Mouse (Mus musculus) cerebellum, adult 2 months (tissue): ENCODE measurements around the gene Eif5b. TPM values are rescaled to one million over a fixed set of nuclear protein-coding genes. Genes with fewer than 3 reads are reported as not detected.
"Not testable (repeated sequence)": the region's sequence is repeated elsewhere in the genome, so short reads cannot be mapped to it uniquely, and the experiment has no call there.

Source experiments
- DNase-seq, 2 experiments: peaks; one replicate each; pipeline ENCODE4 v3.0.0; 2021
- H3K27ac ChIP-seq: fragments of 200-500 bp; 2 replicates; pipeline ENCODE4 v1.5.1; 2012; ENCODE audit warnings: low read length, control low read depth, inconsistent platforms; ENCODE audit not compliant: insufficient read depth
- H3K27me3 ChIP-seq: fragments of 200-500 bp; 2 replicates; pipeline ENCODE4 v1.6.1; 2012; ENCODE audit warnings: inconsistent platforms, mild to moderate bottlenecking, low read length, moderate library complexity; ENCODE audit not compliant: control insufficient read depth, insufficient read depth
- H3K4me1 ChIP-seq: fragments of 200-500 bp; 2 replicates; pipeline ENCODE4 v1.6.1; 2011; ENCODE audit warnings: low read length; ENCODE audit not compliant: control insufficient read depth, insufficient read depth
- H3K4me3 ChIP-seq: fragments of 200-500 bp; replicated peaks from 2 replicates; pipeline ENCODE3; 2011; ENCODE audit warnings: mild to moderate bottlenecking, low read depth, low read length, control low read depth; ENCODE audit not compliant: insufficient read depth
- CTCF ChIP-seq: fragments of 200-500 bp; IDR thresholded peaks from 2 replicates; pipeline ENCODE4 v1.5.1; 2011; ENCODE audit warnings: low read depth, mild to moderate bottlenecking, control low read depth, low read length, moderate library complexity, borderline replicate concordance; ENCODE audit not compliant: insufficient read depth
- POLR2A ChIP-seq: fragments of 200-500 bp; IDR thresholded peaks from 2 replicates; pipeline ENCODE4 v1.6.1; 2011; ENCODE audit warnings: low read length, control low read depth, borderline replicate concordance; ENCODE audit not compliant: insufficient read depth
- WGBS: fragments of 180-500 bp; shearing (Covaris S2); methylation state at CpG from one replicate; pipeline ENCODE4 v1.1.7; 2018; 5-methylcytosine and 5-hydroxymethylcytosine counted together
- polyA plus RNA-seq: library from polyadenylated mRNA; depleted of rRNA; stranded (reverse); fragments of >200 nt; gene quantifications from 2 replicates; pipeline ENCODE4 v1.2.3, GENCODE M21; 2012

Eif5b gene
- polyA plus RNA-seq, 1 experiment, result 22.5 TPM

DNA sequence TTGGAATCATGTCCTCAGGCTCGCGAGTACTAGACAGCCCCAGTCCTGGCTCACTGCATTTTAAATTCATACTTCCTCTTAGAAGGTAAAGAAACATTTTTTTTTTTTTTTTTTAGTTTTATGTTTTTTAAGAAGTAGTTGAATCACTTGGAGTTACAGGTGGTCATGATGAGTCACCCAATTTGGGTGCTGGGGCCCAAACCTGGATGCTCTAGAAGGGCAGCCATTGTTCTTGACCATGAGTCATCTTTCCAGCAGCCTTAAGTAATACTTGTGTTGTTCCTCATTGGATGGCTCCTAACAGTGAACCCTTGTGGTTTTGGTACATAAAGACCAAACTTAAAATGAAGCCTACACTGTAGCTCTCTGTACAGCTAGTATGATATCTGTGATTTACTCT lies 41.1 kb downstream of the Eif5b start:
- no peak overlapping the region for H3K4me3 ChIP-seq
- WGBS, result 91% methylated on average over 2 of the region's 2 CpGs
- TF ChIP-seq POLR2A (no peak), CTCF (no peak)
- no peaks in the 10 kb centered on the region for H3K4me1 ChIP-seq
- DNase-seq, result no peak
- H3K27ac ChIP-seq, result no peak overlapping the region
- no peaks in the 10 kb centered on the region for H3K27me3 ChIP-seq

DNA sequence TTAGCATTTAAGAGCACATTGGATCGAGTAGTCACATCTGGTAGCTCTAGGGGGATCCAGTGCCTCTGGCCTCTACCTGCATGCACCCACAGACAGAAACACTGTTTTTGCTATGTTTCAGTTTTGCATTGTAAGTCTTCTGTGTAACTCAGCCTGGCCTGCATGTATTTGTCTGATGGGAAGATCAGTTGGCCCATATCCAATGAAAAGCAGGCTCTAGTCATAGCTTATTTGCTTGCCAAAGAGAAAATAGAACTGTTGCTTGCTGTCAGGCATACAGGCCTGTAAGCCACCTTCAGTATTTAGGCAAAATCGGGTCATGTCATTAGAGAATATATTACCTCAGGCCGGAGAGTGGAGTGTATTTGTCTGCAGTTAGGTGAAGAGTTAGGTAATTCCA lies 50.3 kb downstream of the Eif5b start:
- no peak for TF ChIP-seq POLR2A
- TF ChIP-seq CTCF, result no peak
- Histone ChIP-seq H3K27me3 (no peaks in the 10 kb centered on the region), H3K4me3 (no peak overlapping the region), H3K4me1 (peaks cover 6% of the 10 kb centered on the region; the same call in 1 of the 2 replicates), H3K27ac (peak overlapping the region; percentile 36; the same call in 1 of the 2 replicates)
- WGBS, result 55% methylated on average over 3 of the region's 3 CpGs
- DNase-seq, result peak in 1 of 2 experiments; percentile 62

GRCm38 (mm10) chr1:38049562-38049961 lies 51.8 kb downstream of the Eif5b start:
- Histone ChIP-seq H3K27ac (no peak overlapping the region), H3K4me1 (peaks cover 6% of the 10 kb centered on the region; the same call in 1 of the 2 replicates), H3K27me3 (no peaks in the 10 kb centered on the region), H3K4me3 (no peak overlapping the region)
- TF ChIP-seq POLR2A (no peak), CTCF (no peak)
- WGBS, result 62% methylated on average over 4 of the region's 4 CpGs
- no peak for DNase-seq

DNA sequence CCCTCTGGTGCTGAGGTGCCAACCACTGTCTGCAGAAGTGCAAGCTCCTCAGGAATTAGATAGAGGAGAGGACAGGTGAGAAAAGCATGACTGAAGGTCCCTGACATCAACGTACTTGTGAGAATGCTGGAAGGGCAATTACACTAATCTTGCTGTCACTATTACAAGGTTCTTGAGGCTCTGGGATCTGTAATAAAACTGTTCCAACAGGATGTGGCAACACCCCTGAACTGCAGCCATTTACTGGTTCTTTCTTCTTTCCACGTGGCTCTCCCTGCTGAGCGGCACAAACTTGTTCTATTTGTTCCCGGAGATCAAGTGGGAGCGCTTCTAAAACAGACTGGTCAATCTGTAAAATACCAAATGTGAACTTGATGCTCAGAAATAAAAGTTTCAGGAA lies 57.4 kb downstream of the Eif5b start:
- no peak for DNase-seq
- Histone ChIP-seq H3K27me3 (no peaks in the 10 kb centered on the region), H3K27ac (no peak overlapping the region), H3K4me3 (no peak overlapping the region), H3K4me1 (no peaks in the 10 kb centered on the region)
- TF ChIP-seq POLR2A (no peak), CTCF (no peak)
- 84% methylated on average over 5 of the region's 5 CpGs for WGBS

GRCm38 (mm10) chr1:38058417-38058816 lies 60.6 kb downstream of the Eif5b start:
- Histone ChIP-seq H3K4me3 (no peak overlapping the region), H3K4me1 (peaks cover 4% of the 10 kb centered on the region), H3K27ac (no peak overlapping the region), H3K27me3 (no peaks in the 10 kb centered on the region)
- 86% methylated on average over 6 of the region's 6 CpGs for WGBS
- no peak for DNase-seq
- no peak for TF ChIP-seq CTCF
- no peak for TF ChIP-seq POLR2A

DNA sequence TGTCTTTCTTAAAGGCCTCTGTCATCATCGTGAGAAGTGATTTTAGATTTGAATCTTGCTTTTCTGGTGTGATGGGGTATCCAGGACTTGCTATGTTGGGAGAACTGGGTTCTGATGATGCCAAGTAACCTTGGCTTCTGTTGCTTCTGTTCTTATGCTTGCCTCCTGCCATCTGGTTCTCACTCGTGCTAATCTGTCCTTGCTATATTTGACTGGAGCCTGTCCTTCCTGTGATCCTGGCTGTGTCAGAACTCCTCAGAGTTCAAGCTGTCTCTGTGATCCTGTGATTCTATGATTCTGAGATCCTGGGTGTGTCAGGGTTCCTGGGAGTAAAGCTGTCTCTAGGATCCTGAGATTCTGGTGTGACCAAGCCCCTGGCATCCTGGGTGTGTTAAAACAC lies 64.3 kb downstream of the Eif5b start:
- not testable (repeated sequence) for H3K27me3 ChIP-seq, H3K4me1 ChIP-seq, H3K4me3 ChIP-seq
- H3K27ac ChIP-seq, result peak overlapping the region; percentile 4; the same call in 1 of the 2 replicates
- WGBS, result 11% methylated on average over 2 of the region's 2 CpGs
- peak in 1 of 2 experiments; percentile 70 for DNase-seq

DNA sequence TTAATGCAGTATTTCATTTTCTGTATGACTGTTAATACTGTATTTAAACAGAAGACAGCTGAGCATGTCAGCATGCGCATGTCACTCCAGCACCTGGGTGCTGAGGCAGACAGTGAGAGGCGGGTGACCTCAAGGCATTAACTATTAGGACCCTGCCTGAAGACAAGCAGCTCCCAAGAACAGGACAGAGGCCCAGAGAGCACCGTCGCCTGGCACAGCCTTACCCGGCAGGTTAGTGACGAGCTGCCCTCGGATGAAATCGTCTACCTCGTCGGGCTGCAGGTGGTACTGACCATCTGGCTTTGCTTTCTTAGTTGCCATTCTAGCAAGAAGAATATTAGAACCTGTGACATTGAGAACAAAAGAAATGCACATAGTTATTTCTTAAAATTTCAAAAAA lies 69.5 kb downstream of the Eif5b start:
- Histone ChIP-seq H3K4me3 (no peak overlapping the region), H3K27ac (no peak overlapping the region), H3K4me1 (peaks cover 4% of the 10 kb centered on the region), H3K27me3 (no peaks in the 10 kb centered on the region)
- WGBS, result 29% methylated on average over 10 of the region's 10 CpGs
- DNase-seq, result peak; percentile 46 to 58
- TF ChIP-seq POLR2A, result no peak
- TF ChIP-seq CTCF, result no peak

- DNase-seq, result no peak
- no peak overlapping the region for H3K4me3 ChIP-seq
- H3K27me3 ChIP-seq, result no peaks in the 10 kb centered on the region
- no peak overlapping the region for H3K27ac ChIP-seq
- 80% methylated on average over 8 of the region's 8 CpGs for WGBS
- peaks cover 9% of the 10 kb centered on the region for H3K4me1 ChIP-seq
- TF ChIP-seq POLR2A (no peak), CTCF (no peak)
These were observed 73.5 kb downstream of the Eif5b start for GRCm38 (mm10) chr1:38071326-38071725.
